Mouse (Mus musculus): ENCODE data around the gene Disc1. TPM values are rescaled to one million over a fixed set of nuclear protein-coding genes. Genes with fewer than 3 reads are reported as not detected.

The Disc1 gene
- total RNA-seq, 2 experiments from 2014 or later = 2.2 to 2.9 TPM

- peak; percentile 83 to 87 for DNase-seq
- intact Hi-C loops (cut with DNase I) = no loop called here
Measured at GRCm38 (mm10) chr8:125285966-125286681, 232.1 kb downstream of the Disc1 start.

- intact Hi-C loops (cut with DNase I) = no loop called here
- no peak for DNase-seq
Measured at GRCm38 (mm10) chr8:125287311-125287710, 233.3 kb downstream of the Disc1 start.

- DNase-seq = peak in 1 of 2 experiments; percentile 41
- intact Hi-C loops (cut with DNase I) = no loop called here
Measured at GRCm38 (mm10) chr8:125287841-125288341, 233.9 kb downstream of the Disc1 start.

GRCm38 (mm10) chr8:125291506-125291905, 237.5 kb downstream of the Disc1 start:
- peak in 1 of 2 experiments; percentile 35 for DNase-seq
- intact Hi-C loops (cut with DNase I) = loop anchor here (5.0 kb wide), 2 partner anchors 76 to 96 kb away; no protein-coding TSS in a partner anchor

GRCm38 (mm10) chr8:125291932-125292717, 238.1 kb downstream of the Disc1 start:
- no peak for DNase-seq
- intact Hi-C loops (cut with DNase I) = loop anchor here (2.0 to 5.0 kb wide), 5 partner anchors 37 to 277 kb away; partner anchors contain the start of gene Sipa1l2

- peak; percentile 59 to 73 for DNase-seq
- intact Hi-C loops (cut with DNase I) = loop anchor here (2.0 to 5.0 kb wide), 5 partner anchors 38 to 276 kb away; partner anchors contain the start of gene Sipa1l2
Measured at GRCm38 (mm10) chr8:125292933-125293591, 239.1 kb downstream of the Disc1 start.

- intact Hi-C loops (cut with DNase I) = loop anchor here (5.0 kb wide), 1 partner anchor 143 kb away; no protein-coding TSS in a partner anchor
- DNase-seq = no peak
Measured at GRCm38 (mm10) chr8:125299248-125299647, 245.3 kb downstream of the Disc1 start.

- intact Hi-C loops (cut with DNase I) = no loop called here
- no peak for DNase-seq
Measured at GRCm38 (mm10) chr8:125301931-125302361, 248.0 kb downstream of the Disc1 start.

GRCm38 (mm10) chr8:125306665-125307064, 252.7 kb downstream of the Disc1 start:
- intact Hi-C loops (cut with DNase I) = no loop called here
- DNase-seq = no peak

GRCm38 (mm10) chr8:125309985-125310384, 256.0 kb downstream of the Disc1 start:
- no peak for DNase-seq
- intact Hi-C loops (cut with DNase I) = no loop called here

Small RNAs within 50 kb of the gene (microRNA-seq; reads per million reads assigned to microRNA genes)
- gene Gm22197 (ENCODE audit: borderline number of aligned reads in 2 of 2) = 0 reads per million in 2 experiments

Other genes with a start within 250 kb of the Disc1 start
- 100 to 1,000 TPM; 174 to 194 TPM for gene Gnpat, start 191.2 kb upstream of the Disc1 start, total RNA-seq (2021)
- 10 to 100 TPM; 44.8 to 47.4 TPM for gene 2810004N23Rik, start 191.1 kb upstream of the Disc1 start, total RNA-seq (2021)
- 10 to 100 TPM; 18.5 to 22.8 TPM for gene Exoc8, start 156.5 kb upstream of the Disc1 start, total RNA-seq (2021)
- 10 to 100 TPM; 12.2 to 12.8 TPM for gene Sprtn, start 156.3 kb upstream of the Disc1 start, total RNA-seq (2021)
- 100 to 1,000 TPM; 294 to 306 TPM for gene Egln1, start 104.9 kb upstream of the Disc1 start, total RNA-seq (2021)
- 10 to 100 TPM; 73.6 to 80.4 TPM for gene Tsnax, start 41.2 kb upstream of the Disc1 start, total RNA-seq (2021)